7 mouse cellular contexts compared by ENCODE assay signal in the genomic region with DNA sequence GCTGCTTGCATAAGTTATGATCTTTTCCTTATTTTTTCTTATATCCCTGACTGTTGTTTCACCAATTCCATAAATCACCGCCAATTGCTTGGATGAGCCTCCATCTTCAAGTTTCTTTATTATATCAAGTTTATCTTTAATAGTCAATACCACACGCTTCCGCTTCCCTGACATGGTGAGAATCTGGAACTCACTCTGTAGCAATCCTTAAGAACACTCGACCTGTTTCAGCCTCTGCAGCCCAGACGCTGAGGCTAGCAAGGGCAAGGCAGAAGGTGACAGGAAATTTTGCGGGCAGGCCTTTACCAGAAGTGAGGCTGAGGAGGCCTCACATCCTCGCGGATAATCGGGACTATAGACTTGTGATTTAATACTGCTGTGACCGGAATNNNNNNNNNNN. TPM values are rescaled to one million over a fixed set of nuclear protein-coding genes. Genes with fewer than 3 reads are reported as not detected.
DNase-seq lines count a peak whose midpoint lies in the region; ATAC-seq lines count a peak whose summit lies in the region.

A gene (minus strand): TSS at position 349 of the 400 bp plus-strand sequence.

- H3K4me2 ChIP-seq in intestine, embryonic 15.5 days (replicated peaks), result peak within 1 kb of the TSS; percentile 59

- intact Hi-C loops in gastrocnemius, postnatal 14 days (cut with DNase I; ENCODE audit: low total_unique reads), result no loop called here
- intact Hi-C loops in left cerebral cortex, postnatal 4 days (cut with DNase I), result no loop called here

- H3K9me3 ChIP-seq in intestine, embryonic 15.5 days, result no peaks in the 10 kb centered on the region

- peak within 1 kb of the TSS; percentile 44 for H3K4me3 ChIP-seq in intestine, embryonic 15.5 days (replicated peaks)

- no peaks in the 10 kb centered on the region for H3K36me3 ChIP-seq in intestine, embryonic 15.5 days

- H3K27me3 ChIP-seq in intestine, embryonic 15.5 days (replicated peaks), result no peaks in the 10 kb centered on the region

- ATAC-seq in intestine, embryonic 15.5 days, result no peak

- peak within 1 kb of the TSS; percentile 50 for H3K9ac ChIP-seq in intestine, embryonic 15.5 days

- peak; percentile 58 for DNase-seq in ZHBTc4 (ENCODE audit: low read depth, low spot score)
- peak; percentile 47 to 59 for DNase-seq in cerebellum, postnatal 25 days
- peak; percentile 5 for DNase-seq in gastrocnemius, postnatal 14 days
- peak; percentile 18 for DNase-seq in left cerebral cortex, postnatal 4 days
- DNase-seq in mesoderm, embryonic 11.5 days (ENCODE audit: low read depth, low spot score), result peak; percentile 25
- DNase-seq in right cerebral cortex, postnatal 25 days, result peak; percentile 14

- 5% methylated on average over 10 of the region's 10 CpGs for WGBS in intestine, embryonic 15.5 days

- H3K4me1 ChIP-seq in intestine, embryonic 15.5 days (replicated peaks), result no peaks in the 10 kb centered on the region

- H3K27ac ChIP-seq in intestine, embryonic 15.5 days, result peak within 1 kb of the TSS; percentile 63; the same call in 1 of the 2 replicates

RNA-seq across cellular contexts. Expression of the gene that starts here (rescaled TPM):
- total RNA-seq in gastrocnemius, postnatal 14 days (2021), result 1 to 10 TPM; 3.2 TPM
- polyA plus RNA-seq in intestine, embryonic 15.5 days (2015; fragmentation: Nextera tagmentation; extraction: Ambion mirVana), result 7.0 and 8.2 TPM in 2 replicates
- 10 to 100 TPM in 1 of 2 experiments, 1 to 10 TPM in 1; 9.8 to 13.6 TPM for total RNA-seq in left cerebral cortex, postnatal 4 days (2021)

Comparison
In these comparisons a context has a peak if more than half of its experiments do, and no peak if none do; other contexts are left out.
1. DNase-seq: peak in every context shown above with its lines; median percentile 58 in ZHBTc4; 53 in cerebellum, postnatal 25 days; 25 in mesoderm, embryonic 11.5 days; 18 in left cerebral cortex, postnatal 4 days; 14 in right cerebral cortex, postnatal 25 days; 5 in gastrocnemius, postnatal 14 days.